Mouse (Mus musculus): ENCODE measurements around the gene Nptn.

Nptn gene

DNA sequence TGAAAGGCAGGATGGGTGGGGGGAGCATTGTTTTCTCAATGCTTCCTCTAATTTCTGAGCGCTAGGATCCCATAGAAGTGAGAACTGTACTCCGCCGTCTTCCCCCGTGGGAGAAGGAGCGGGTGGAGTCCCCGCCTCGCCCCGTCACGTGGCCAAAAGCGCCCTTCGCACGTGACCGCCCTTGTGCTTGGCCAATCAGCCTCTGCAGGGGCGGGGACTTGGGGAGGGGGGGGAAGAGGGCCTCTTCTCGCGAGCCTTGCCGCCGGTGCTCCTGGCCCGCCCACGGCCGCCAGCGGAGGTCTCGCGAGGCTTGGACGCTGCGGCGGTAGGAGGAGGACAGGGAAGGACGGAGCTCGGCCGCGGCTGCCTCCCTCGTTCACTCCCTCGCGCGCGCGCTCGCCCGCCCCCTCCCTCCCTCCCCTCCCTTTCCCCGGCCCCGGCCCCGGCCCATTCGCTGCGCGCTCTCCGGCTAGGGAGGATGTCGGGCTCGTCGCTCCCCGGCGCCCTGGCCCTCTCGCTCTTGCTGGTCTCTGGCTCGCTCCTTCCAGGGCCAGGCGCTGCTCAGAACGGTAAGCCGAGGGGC lies at the start of gene Nptn:
Gene Nptn, plus strand, starts transcription at position 283 of the 583 bp plus-strand sequence.
- DNase-seq (ENCODE audit: extremely low read depth, insufficient read length, low spot score): peak; percentile 97

DNA sequence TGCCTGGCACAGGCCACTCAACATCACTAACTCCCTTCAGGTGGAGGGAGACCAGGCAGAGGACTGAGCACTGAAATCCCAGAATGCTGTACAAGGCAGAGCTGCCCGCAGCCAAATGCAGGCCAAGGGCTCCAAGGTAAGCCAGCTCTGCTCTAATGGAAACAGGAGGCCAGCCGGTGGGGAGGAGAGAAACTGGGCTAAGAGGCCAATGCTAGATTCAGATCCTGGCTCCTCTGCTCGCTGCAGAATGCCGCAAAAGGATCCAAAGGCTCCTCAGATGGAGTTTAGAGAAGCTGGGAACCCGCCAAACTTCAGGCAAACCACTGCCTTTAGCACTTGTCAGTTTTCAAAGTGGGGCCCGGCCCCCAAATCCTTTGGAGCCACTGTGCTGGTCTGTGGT lies 48.7 kb upstream of the Nptn start:
- no peak for DNase-seq (ENCODE audit: extremely low read depth, insufficient read length, low spot score)

DNA sequence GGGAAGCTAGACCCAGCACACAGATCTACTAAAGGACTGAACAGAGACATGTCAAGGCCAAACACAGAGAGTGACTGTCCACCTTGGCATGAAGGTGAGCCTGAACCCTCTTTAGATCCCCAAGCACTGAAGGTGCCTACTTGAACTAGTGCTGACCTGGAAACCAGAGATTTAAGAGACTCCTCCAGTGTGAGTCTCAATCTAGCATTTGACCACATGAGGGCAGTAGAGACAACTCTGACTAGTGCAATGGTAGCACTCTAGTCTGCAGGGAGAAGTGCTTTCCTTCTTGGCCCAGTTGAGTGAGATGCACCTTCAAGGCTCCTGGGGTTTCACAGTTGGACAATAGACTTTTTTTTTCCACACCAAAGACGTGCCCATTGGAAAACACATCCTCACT lies 47.3 kb upstream of the Nptn start:
- DNase-seq (ENCODE audit: extremely low read depth, insufficient read length, low spot score): no peak

DNA sequence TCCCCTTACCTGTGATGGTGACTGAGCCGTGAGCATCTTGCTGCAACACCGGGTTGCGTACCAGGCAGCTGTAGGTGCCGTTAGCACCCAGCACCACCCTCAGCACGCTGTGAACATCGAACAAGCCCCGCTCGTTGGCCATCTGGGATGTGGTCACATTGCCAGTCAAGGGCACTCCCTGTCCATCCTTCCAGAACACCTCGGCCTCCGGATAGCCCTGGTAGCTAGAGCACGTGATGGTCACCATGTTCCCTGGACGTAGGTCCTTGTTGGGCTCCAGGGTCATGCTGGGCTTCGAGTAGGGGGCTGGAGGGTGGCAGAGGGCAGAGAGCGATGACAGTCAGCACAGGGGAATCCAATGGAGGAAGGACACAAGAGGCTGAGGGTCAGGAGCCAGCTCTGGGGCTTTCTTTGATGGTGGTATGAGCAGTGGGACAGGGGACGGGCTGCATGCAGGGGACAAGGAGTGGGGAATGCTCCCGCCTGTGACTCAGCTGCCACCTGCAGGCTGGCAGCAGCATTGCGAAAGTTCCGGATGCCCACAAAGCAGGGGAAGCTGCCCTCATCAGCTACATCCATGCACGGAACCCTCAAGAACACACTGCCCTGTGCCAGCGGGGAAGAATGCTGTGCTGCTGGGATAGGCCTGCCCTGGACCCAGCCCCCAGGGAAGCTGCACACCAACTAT lies 46.4 kb upstream of the Nptn start:
- DNase-seq (ENCODE audit: extremely low read depth, insufficient read length, low spot score): no peak

DNA sequence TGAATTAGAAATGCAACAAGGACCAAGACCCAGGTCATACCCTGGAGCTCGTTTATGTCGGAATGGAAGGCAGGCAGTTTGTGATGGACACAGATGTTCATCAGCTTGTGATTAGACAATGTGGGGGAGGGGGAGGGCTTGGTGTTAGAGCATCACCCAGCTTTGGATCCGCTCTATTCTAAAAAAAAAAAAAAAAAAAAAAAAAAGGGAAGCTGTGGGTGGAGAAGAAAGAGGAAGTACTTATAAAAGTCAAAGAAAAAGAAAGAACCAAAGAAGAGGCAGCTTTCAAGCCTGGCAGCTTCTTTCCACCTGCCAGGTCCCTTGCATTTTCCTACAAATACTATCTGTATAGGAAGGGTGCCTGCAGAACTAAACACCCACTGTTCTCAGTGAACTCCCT lies 44.3 kb upstream of the Nptn start:
- no peak for DNase-seq (ENCODE audit: extremely low read depth, insufficient read length, low spot score)

DNA sequence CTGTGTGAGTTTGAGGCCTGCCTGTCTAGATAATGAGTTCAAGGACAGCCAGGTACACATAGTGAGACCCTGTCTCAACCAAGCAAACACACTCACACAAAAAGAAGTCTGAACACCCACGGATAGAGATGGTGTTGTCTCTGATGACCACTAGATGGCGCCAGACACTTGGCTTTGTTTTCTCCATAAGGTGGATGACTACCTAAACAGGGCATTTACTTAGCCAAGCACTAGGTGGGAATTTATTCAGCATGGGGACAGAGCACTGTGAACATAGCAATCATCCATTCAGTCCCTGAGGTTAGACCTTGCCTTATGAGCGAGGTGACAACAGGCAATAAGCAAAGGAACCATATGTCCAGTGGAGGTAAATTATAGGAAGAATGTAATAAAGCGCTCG lies 42.2 kb upstream of the Nptn start:
- DNase-seq (ENCODE audit: extremely low read depth, insufficient read length, low spot score): no peak

DNA sequence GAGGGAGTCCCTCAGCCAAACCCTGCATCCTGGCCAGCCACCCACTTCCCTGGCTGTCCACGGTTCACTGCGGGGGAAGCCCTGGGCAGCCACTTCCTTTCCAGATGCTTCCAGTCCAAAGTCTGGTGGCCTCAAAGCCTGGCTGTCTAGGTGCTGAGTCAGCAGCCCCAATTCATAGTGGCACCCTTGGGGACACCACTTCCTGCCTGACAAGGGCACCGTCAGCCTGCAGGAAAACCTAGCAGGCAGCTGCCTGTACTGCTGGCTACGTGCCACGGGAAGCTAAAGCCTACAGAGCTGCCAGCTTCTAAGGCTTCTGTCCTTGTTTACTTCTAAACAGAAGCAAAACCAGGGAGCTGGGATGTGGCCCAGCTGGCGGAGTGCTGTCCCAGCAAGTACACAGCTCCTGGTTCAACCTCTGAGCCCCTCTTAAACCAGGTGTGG lies 40.1 kb upstream of the Nptn start:
- DNase-seq (ENCODE audit: extremely low read depth, insufficient read length, low spot score): peak; percentile 84

DNA sequence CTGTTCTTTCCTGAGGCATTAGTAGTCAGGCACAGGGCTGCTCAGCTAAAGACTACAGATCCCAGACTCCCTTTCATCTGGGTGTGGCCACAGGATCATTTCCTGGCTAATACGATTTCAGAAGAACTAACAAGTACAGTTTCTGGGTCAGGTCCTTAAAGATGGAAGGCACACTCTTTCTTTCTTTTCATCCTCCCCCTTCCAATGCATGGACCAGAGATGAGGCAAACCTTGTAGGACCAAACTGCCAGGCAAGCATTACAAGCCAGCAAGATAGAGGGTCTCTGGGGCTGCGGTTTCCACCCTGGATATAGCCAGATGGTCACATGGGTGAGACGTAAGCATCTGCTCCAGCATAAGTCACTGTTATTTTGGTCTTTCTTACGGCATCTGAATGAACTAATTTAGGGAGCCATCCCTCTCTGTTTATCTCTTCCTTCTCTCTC lies 37.1 kb upstream of the Nptn start:
- DNase-seq (ENCODE audit: extremely low read depth, insufficient read length, low spot score): no peak

DNA sequence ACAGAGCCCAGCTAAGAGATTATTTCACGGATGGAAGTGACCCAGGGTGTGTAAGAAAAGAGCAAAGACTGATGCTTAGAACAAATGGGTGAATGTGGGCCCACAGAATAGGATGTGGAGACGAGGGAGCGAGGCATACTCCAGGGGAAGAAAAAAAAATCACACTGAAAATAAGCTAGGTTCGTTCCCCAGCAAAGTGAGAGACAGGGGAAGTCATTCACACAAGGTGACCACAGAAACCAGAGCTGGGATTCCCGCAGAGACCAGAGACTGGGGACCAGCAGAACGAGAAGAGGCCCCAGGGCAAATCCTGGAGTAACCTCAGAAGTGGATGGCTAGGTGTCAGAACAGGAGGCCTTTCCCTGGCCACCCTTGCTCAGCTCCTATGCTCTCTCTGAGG lies 36.6 kb upstream of the Nptn start:
- no peak for DNase-seq (ENCODE audit: extremely low read depth, insufficient read length, low spot score)

DNA sequence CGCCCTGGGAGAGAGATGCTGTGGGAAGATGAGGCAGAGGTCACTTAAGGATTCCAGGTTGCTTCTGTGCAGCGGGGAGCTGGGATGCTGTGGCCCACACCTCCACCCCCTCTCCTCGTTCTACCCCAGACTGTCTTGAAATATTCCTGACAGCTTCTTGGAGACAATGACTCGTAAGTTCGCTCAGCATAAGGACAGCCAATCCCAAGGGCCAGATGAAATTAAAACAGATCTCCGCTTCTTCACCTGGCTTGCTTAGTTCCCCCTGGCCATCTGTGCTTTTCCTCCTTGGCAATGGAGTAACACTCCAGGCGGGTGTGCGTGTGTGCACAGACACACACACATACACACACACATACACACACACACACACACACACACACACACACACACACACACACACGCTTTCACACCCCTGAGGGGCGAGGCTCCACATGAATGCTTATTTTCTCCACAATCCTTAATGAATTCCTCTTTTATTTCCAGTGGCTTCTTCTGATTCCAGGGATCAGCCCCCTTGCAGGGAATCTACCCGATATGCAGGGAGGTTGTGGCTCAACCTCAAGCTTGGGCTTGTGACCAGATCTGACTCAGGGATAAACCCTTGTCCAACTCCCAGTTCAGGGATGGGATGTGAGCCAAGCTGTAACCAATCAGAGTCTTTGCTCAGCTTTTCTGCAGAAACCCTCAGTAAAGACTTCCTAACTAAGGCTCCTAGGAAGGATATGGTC lies 35.2 kb upstream of the Nptn start:
- peak; percentile 67 for DNase-seq (ENCODE audit: extremely low read depth, insufficient read length, low spot score)

DNA sequence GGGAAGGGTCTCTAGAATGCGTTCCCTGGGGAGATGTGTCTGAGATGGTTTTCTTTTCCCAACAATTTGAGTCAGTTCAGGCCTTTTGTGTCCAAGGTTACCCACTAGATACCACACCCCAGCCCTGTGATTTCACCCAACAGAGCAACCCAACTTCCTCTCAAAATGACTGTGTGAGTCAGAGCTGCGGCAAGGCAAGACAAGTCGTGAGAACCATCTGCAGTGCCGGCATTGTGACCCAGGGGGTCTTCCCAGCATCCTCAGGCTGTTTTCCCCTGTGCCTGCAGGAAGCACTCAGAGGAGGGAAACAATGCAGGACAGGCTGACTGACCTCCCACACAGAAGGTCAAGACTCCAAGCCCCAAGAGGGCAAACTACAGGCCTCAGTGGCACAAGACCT lies 33.1 kb upstream of the Nptn start:
- DNase-seq (ENCODE audit: extremely low read depth, insufficient read length, low spot score): peak; percentile 66

DNA sequence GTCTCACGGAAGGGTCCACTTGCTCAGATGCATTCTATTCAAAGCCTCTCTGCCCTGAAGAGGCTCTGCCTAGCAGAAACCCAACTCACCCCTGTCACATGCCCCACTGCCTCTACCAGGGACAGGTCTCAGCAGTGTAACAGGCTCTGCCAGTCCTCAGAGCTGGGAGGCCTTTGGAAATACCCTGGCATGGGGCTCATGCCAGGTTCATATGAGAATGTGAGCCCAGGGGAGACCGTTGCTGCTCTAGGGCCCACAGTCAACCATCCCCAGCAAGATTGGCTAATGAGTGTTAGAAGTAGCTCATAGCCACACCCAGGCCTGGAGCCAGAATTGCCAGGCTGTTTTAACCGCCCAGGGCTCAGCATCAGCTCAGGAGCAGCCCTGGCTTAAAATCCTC lies 32.3 kb upstream of the Nptn start:
- DNase-seq (ENCODE audit: extremely low read depth, insufficient read length, low spot score): peak; percentile 66

DNA sequence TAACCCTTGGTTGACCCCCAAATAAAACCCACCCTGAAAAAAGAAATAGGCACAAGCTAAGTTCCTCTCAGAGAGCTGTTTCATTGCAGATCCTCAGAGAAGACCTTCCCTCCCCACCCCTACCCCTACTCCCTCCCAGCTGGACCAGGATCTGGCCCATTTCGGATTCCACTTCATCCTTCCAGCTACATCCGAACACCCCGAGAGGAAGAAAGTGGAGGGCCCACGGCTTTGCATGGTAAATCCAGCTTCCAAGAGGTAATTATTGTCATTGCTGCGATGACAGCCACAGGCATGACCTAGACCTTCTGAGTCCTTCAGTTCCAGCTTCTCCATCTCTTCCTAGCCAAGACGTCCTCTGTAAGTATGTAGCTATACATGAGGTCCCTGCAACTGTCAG lies 31.1 kb upstream of the Nptn start:
- no peak for DNase-seq (ENCODE audit: extremely low read depth, insufficient read length, low spot score)

DNA sequence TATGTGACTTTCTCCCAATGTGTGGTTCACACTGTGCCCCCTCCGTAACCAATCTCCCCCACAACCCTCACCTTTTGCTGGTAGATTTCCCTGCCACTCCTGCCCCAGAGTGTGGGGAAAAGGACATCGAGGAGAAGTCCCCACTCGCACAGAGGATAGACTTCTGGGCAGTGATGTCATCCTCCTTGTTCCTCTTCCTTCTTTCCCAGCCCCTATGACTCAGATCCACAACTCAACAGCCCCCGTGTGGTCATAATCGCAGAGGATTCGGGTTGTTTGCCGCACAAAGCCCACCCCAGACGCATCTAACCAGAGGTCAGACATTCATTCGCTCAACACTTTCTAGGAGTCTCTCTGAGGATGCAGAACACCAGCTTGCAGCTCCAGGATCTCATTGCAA lies 30.0 kb upstream of the Nptn start:
- no peak for DNase-seq (ENCODE audit: extremely low read depth, insufficient read length, low spot score)

DNA sequence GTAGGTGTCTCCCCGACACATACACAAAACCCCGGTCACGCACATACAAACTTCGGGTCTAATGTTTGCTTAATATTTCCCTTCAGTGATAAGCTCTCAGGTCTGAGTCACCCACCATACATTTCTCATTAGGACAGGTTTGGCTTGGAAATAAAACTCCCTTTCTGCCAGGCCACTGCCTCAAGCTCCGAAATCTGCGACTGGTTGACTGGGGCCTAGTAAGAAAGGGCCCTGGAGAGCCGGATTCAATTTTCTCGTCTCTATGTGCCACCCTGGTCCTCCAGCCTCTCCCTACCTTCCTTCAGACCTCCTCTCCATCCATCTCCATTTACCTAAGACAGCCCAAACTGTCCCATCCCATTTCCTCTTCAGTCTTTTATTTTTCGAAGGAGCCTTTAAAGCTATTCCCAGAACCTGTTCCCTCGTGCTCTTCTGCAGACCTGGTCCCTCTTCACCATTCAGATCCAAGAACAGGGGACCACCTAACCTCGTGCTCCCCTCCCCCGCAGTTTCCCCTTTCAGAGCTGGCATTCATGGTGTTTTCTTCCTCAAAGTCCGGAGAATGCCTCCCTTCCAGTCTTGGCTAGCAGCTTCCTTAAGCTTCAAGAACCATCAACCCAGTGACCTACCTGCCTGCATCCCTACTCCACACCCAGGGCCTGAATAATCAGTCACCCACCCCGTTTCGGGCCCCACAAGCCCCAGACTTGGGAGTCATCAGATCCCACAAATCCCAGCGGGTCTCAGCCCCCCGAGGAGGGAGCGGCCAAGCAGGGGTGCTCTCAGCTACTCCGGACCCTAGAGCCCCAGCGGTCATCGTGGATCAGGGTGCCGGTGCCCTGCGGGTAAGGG lies 27.8 kb upstream of the Nptn start:
- DNase-seq (ENCODE audit: extremely low read depth, insufficient read length, low spot score): peak; percentile 72

DNA sequence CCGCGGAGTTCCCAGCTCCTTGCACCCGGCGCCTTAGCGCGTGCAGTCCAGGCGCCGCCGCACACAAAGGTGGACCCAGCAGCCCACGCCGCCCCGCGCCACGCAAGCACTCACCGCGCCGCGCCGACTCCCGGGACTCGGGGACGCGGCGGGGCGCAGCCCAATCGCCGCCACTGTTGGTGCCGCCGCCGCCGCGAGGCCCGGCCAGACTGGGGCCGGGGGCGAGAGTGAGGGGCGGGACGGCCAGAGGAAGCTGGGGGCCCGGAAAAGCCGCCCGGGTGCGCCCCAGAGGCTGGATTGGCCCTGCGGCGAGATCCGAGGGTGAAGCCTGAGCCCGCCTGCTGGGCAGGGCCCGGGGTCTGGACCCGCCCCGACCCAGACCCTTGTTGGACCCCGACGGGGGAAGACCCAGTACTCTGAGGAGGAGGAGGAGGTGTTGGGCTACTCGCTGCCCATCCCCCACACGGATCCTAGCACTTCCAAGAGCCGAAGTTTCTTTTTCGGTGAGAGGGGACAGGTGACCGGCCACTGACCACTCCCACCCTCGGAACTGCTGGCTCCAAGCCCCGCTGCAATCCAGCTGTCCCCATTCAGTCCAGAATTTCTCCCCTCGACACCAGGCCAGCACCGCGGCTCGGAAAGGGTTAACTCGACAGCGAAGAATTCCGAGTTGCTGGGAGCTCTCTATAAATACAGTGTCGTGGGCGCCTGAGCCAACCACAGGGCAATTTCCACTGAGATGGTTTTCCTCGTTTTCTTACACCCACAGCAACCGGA lies 26.9 kb upstream of the Nptn start, which contains the start of gene Cd276:
Gene Cd276, minus strand, starts transcription at position 530 of the 777 bp plus-strand sequence.
- DNase-seq (ENCODE audit: extremely low read depth, insufficient read length, low spot score): peak; percentile 79

DNA sequence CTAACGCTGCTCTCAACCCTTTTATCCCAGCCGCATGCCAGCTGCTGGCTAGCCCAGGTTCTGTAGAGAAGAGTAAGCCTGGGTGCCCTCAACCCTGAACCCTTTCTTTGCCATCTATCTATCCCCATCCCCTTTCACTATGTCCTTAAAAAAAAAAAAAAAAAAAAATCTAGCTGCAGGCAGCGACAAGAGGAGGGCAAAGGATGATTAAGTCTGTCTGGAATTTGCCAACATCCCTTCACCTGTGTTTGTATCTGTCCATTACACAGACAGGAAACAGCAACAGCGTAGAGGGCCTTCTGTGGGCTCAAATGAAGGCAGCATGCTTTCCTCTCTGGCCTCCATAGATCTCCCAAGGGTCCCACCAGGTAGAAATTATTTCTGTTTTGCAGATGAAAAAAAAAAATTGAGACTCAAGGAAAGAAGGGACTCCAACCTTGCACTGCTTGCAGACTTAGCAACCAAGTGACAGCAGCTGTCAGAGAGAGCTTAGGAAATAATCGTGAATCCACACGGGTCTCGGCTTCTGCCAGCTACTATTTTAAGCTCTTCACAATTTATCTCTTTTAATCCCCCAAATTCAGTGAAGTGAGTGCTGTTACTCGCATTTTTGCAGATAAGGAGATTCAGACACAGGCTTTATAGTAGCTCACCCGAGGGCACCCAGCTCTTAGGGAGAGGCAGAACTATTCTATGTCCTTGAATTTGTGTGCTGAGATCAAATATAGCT lies 26.2 kb upstream of the Nptn start:
- no peak for DNase-seq (ENCODE audit: extremely low read depth, insufficient read length, low spot score)

DNA sequence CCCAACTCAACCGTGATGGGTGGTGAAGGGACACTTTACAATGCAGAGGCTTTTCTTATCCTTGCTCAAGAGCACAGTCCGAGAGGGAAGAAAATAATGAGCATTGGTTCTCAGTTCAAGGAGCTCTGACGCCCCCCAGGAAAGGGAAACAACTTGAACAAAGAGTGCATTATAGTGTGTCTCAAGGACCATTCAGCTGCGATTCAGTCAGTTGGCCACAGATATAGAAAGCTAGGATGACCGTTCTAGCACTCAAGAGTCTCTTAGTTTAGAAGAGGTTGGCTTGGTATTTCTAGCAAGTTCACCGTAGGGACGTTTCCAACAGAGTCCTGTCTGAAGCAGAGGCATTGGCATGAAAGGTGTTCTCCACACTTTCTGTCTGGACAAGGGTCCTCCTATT lies 25.4 kb upstream of the Nptn start:
- DNase-seq (ENCODE audit: extremely low read depth, insufficient read length, low spot score): no peak

All from 3134 (cell line).